Mouse (Mus musculus): ENCODE data around the gene Unc45a.

DNA sequence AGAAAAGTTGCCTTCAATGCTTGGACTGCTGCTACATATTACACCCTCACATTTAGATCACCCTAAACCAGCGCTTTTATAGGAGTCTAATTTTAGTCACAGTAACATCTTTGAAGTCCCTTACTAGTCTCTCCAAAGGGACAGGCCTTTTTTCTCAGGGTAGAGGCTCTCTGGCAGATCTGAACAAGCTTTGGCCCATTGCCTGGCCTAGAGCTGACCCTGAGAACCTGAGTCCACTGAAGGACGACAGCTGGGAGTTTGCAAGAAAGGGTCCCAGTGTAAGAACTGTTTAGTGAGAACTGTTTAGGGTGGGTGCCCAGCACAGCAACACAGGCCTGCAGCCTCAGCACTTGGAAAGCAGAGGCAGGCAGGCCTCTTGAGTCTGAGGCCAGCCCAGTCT, 25.0 kb upstream of the Unc45a start:
- TF ChIP-seq CTCF (IDR thresholded peaks at IDR 0.05; ENCODE audit: insufficient read depth, low read length) (no peak), POLR2A (IDR thresholded peaks at IDR 0.05; ENCODE audit: borderline replicate concordance, extremely low read depth, low read depth, low read length) (no peak)
